Mouse (Mus musculus) cerebellum, adult 2 months (tissue): ENCODE measurements around the gene G6pdx.

ENCODE experiments used
- CTCF ChIP-seq: fragments of 200-500 bp; IDR thresholded peaks from 2 replicates; pipeline ENCODE4 v1.5.1; 2011; ENCODE audit warnings: low read depth, mild to moderate bottlenecking, control low read depth, low read length, moderate library complexity, borderline replicate concordance; ENCODE audit not compliant: insufficient read depth
- POLR2A ChIP-seq: fragments of 200-500 bp; IDR thresholded peaks from 2 replicates; pipeline ENCODE4 v1.6.1; 2011; ENCODE audit warnings: low read length, control low read depth, borderline replicate concordance; ENCODE audit not compliant: insufficient read depth

- TF ChIP-seq POLR2A (no peak), CTCF (no peak)
Observed at GRCm38 (mm10) chrX:74428146-74428825, 708 bp downstream of the G6pdx start.
